Mouse (Mus musculus): ENCODE results near the gene Msh5. TPM values are rescaled to one million over a fixed set of nuclear protein-coding genes. Genes with fewer than 3 reads are reported as not detected.

The Msh5 gene
- polyA plus RNA-seq, 1 experiment from 2014 or later, result 5.9 TPM

DNA sequence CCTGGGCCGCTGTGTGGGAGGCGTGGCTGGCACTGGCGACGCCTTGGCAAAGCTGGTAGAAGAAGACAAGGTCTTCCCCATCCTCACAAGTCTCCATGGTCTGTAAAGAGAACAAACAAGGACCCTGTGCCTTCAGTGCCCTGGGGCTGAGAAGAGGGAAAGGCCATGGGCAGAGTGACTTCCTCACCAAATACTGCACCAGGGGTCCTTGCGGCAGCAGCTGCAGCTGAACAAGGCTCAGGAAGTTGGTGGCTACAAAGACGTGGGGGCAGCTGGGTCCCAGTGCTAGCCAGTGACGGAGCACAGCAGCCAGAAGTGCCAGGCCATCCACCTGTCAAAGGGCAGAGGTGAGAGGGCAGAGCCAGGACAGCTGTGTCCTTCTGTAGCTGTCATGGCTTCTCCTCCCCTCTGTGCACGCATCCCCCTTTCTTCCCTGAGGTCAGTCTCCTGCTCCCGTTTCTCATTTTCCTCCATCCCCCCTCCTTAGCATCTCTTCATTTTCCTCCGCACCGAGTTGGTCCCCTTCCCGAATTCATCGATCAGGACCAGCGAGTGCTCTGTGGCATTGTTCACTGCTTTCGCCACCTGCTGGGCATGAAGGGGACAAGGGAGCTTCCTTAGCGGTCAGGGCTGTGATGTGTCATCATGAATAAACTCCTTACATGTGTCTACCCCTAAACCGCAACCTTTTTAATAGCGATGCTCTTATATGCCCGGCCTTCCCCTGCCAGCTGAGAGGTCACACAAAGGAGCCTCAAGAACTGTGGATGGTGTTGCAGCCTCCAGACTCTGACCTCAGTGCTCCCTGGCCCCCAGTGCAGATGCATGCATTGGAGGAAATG lies 16.6 kb downstream of the Msh5 start:
- H3K36me3 ChIP-seq (ENCODE audit: control insufficient read depth, insufficient read depth, low read length), result no peaks in the 10 kb centered on the region
- H3K9ac ChIP-seq (ENCODE audit: low read depth, low read length), result no peak overlapping the region
- H3K9me3 ChIP-seq (ENCODE audit: control insufficient read depth, low read length), result no peaks in the 10 kb centered on the region
- H3K4me1 ChIP-seq (ENCODE audit: control insufficient read depth, insufficient read depth, low read length), result 0 out of 2 replicates have a peak, but pooled peaks cover 13% of the 10 kb centered on the region
- 36% methylated on average over 19 of the region's 19 CpGs for WGBS
- no peak overlapping the region for H3K4me3 ChIP-seq (ENCODE audit: low read length)
- H3K27ac ChIP-seq (ENCODE audit: low read depth, low read length), result no peak overlapping the region
- no peaks in the 10 kb centered on the region for H3K27me3 ChIP-seq (ENCODE audit: control insufficient read depth, insufficient read depth, low read length)
- H3K4me2 ChIP-seq (replicated peaks; ENCODE audit: low read depth, low read length), result no peak overlapping the region
- no peak for ATAC-seq (ENCODE audit: low FRiP score, low TSS enrichment)

DNA sequence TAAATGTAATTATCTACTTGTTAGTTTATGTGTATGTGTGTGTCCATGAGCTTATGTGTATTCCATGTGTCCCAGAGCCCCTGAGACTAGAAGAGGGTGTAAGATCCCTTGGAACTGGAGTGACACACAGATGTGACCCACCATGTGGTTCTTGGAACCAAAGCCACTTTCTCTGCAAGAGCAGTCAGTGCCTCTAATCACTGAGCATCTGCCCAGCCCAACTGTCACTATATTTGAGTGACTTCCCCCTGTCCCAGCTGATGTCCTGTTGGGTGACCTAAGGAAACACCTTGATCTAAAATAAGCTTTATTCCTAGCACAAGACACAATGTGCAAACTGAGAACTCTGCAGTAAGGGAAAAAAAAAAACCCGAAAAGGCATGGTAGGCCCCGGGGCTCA lies 18.2 kb downstream of the Msh5 start:
- Histone ChIP-seq H3K4me1 (ENCODE audit: control insufficient read depth, insufficient read depth, low read length) (0 out of 2 replicates have a peak, but pooled peaks cover 14% of the 10 kb centered on the region), H3K27me3 (ENCODE audit: control insufficient read depth, insufficient read depth, low read length) (no peaks in the 10 kb centered on the region), H3K36me3 (ENCODE audit: control insufficient read depth, insufficient read depth, low read length) (no peaks in the 10 kb centered on the region), H3K4me2 (replicated peaks; ENCODE audit: low read depth, low read length) (no peak overlapping the region), H3K4me3 (ENCODE audit: low read length) (no peak overlapping the region), H3K27ac (ENCODE audit: low read depth, low read length) (no peak overlapping the region), H3K9me3 (ENCODE audit: control insufficient read depth, low read length) (no peaks in the 10 kb centered on the region), H3K9ac (ENCODE audit: low read depth, low read length) (no peak overlapping the region)
- WGBS, result 68% methylated on average over 2 of the region's 2 CpGs
- no peak for ATAC-seq (ENCODE audit: low FRiP score, low TSS enrichment)

DNA sequence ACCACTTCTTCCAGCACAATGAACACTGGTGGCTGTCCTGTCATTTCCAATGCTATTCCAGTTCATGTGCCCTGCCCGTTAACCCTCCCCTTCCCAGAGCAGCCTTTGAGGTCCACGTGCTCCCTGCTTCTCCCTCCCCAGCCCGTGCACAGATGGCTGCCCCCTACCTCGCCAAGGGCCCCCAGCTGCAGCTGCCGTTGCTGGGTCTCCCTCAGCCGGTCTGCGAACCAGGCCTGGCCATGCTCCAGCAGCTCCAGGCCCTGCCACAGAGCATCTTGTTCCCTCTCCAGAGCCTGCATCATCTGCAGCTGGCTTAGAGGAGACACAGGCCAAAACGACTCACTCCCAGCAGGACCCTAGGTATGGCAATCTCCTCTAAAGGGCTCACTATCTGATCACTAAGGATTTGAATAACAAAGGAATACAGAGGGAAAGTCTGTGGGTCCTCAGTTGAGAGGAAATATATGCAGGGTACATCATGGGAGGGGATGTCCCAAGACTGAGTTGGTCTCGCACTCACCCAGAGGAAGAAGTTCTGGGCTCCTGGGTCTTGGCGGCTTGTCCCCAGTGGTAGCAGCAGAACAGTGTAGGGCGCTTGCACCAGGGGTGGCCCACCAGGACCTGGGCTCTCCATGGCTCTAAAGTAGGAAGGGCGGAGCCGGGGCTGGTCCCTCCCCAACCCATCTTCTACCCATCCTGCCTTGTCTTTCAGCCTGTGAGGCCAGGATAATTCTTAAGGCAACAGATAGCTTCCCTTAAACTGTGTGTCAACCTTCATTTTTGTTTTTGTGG lies 19.1 kb downstream of the Msh5 start, which contains the start of gene Sapcd1:
Sapcd1 (minus strand) TSS at position 740 of the 792 bp plus-strand sequence.
- H3K27ac ChIP-seq (ENCODE audit: low read depth, low read length), result peak within 1 kb of the TSS; percentile 47
- H3K9ac ChIP-seq (ENCODE audit: low read depth, low read length), result peak within 1 kb of the TSS; percentile 34; the same call in 1 of the 2 replicates
- no peaks in the 10 kb centered on the region for H3K36me3 ChIP-seq (ENCODE audit: control insufficient read depth, insufficient read depth, low read length)
- ATAC-seq (ENCODE audit: low FRiP score, low TSS enrichment), result peak; percentile 41; the same call in 1 of the 2 replicates
- no peak within 1 kb of the TSS; the same call in 1 of the 2 replicates for H3K4me3 ChIP-seq (ENCODE audit: low read length)
- 30% methylated on average over 13 of the region's 13 CpGs for WGBS
- 0 out of 2 replicates have a peak, but pooled peaks cover 14% of the 10 kb centered on the region for H3K4me1 ChIP-seq (ENCODE audit: control insufficient read depth, insufficient read depth, low read length)
- H3K9me3 ChIP-seq (ENCODE audit: control insufficient read depth, low read length), result no peaks in the 10 kb centered on the region
- peak within 1 kb of the TSS; percentile 24 for H3K4me2 ChIP-seq (replicated peaks; ENCODE audit: low read depth, low read length)
- no peaks in the 10 kb centered on the region for H3K27me3 ChIP-seq (ENCODE audit: control insufficient read depth, insufficient read depth, low read length)

DNA sequence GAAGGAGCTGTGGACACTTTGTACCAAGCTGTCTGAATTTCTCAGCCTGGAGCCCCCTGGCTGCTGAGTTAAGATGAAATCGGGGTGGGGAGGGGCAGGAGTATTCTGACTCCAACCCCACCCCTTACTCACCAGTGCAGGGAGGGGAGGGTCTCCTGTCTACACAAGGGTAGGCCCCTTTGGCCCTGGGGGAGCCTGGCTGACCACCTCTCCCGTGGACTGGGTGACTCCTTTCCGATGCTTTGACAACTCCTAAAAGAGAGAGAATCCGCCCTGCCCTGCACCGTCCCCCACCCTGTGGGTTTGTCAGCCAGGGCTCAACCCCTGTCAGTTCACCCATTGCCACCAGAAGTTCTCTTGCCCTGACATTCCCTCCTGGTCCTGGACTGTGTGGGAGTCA lies 20.3 kb downstream of the Msh5 start:
- WGBS, result 56% methylated on average over 5 of the region's 5 CpGs
- H3K27ac ChIP-seq (ENCODE audit: low read depth, low read length), result no peak overlapping the region
- no peak overlapping the region for H3K4me2 ChIP-seq (replicated peaks; ENCODE audit: low read depth, low read length)

DNA sequence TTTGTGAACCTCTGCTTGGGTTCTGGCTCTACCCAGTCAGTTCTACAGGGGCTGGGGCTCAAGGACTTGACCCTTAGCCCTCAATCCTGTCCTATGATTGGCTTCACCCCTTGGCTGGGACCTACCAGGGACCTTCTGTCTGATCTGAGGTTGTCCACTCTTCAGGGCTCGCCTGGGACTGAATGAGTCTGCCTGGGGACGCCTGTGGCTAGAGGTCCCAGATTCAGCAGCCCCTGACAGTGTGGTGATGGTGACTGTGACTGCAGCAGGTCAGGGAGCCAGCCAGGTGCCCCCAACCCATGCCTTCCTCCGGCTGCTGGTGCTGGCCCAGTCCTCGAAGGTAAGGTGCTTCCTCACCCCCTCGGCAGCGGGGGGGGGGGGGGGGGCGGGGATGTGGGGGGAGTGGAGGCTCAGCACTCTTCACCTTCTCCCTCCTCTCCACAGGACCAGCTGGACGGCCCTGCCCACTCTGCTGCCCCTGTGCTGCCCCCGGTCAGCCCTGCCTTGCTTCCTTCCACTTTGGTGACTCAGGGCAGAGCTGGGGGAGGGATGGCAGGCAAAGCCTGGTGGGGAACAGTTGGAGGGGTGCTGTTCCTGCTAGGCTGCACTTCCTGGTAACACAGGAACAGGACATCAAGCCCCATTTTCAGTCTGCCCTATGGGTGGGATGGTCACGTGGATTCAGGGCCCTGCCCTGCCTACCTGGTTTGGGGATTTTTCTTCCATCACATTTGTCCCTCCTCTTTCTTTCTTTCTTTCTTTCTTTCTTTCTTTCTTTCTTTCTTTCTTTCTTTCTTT lies 21.7 kb downstream of the Msh5 start:
- Histone ChIP-seq H3K4me2 (replicated peaks; ENCODE audit: low read depth, low read length) (no peak overlapping the region), H3K9ac (ENCODE audit: low read depth, low read length) (no peak overlapping the region), H3K4me1 (ENCODE audit: control insufficient read depth, insufficient read depth, low read length) (peaks cover 21% of the 10 kb centered on the region), H3K27ac (ENCODE audit: low read depth, low read length) (no peak overlapping the region), H3K27me3 (ENCODE audit: control insufficient read depth, insufficient read depth, low read length) (no peaks in the 10 kb centered on the region), H3K36me3 (ENCODE audit: control insufficient read depth, insufficient read depth, low read length) (no peaks in the 10 kb centered on the region), H3K4me3 (ENCODE audit: low read length) (no peak overlapping the region), H3K9me3 (ENCODE audit: control insufficient read depth, low read length) (no peaks in the 10 kb centered on the region)
- WGBS, result 66% methylated on average over 7 of the region's 10 CpGs
- ATAC-seq (ENCODE audit: low FRiP score, low TSS enrichment), result no peak

More for the DNA sequence above, 20.3 kb downstream of the Msh5 start:
- no peak overlapping the region for H3K9ac ChIP-seq (ENCODE audit: low read depth, low read length)
- H3K4me3 ChIP-seq (ENCODE audit: low read length), result no peak overlapping the region
- no peaks in the 10 kb centered on the region for H3K27me3 ChIP-seq (ENCODE audit: control insufficient read depth, insufficient read depth, low read length)
- 0 out of 2 replicates have a peak, but pooled peaks have one; percentile 14 for ATAC-seq (ENCODE audit: low FRiP score, low TSS enrichment)
- H3K4me1 ChIP-seq (ENCODE audit: control insufficient read depth, insufficient read depth, low read length), result peaks cover 21% of the 10 kb centered on the region
- no peaks in the 10 kb centered on the region for H3K36me3 ChIP-seq (ENCODE audit: control insufficient read depth, insufficient read depth, low read length)
- H3K9me3 ChIP-seq (ENCODE audit: control insufficient read depth, low read length), result no peaks in the 10 kb centered on the region

DNA sequence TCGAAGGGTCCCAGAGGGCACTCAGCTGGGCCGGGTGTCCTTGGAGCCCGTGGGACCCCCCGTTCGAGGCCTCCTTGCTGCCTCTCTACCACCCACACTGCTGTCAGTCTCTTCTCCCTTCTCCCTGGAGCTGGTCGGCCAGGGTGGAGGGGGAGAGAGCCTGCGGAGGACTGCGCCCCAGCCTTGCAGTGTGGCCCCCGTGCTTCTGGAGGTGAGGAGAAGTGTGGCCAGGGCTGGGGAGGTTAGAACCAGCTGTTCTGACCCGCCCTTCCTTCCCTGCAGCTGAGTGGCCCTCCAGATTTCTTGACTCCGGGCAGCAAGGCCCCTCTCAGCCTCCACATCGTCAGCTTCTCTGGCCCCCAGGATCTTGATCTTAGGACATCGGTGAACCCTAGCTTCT lies 22.3 kb downstream of the Msh5 start:
- Histone ChIP-seq H3K27me3 (ENCODE audit: control insufficient read depth, insufficient read depth, low read length) (no peaks in the 10 kb centered on the region), H3K9ac (ENCODE audit: low read depth, low read length) (no peak overlapping the region), H3K36me3 (ENCODE audit: control insufficient read depth, insufficient read depth, low read length) (no peaks in the 10 kb centered on the region), H3K4me1 (ENCODE audit: control insufficient read depth, insufficient read depth, low read length) (peaks cover 16% of the 10 kb centered on the region), H3K4me3 (ENCODE audit: low read length) (no peak overlapping the region), H3K4me2 (replicated peaks; ENCODE audit: low read depth, low read length) (no peak overlapping the region), H3K9me3 (ENCODE audit: control insufficient read depth, low read length) (no peaks in the 10 kb centered on the region), H3K27ac (ENCODE audit: low read depth, low read length) (no peak overlapping the region)
- no peak for ATAC-seq (ENCODE audit: low FRiP score, low TSS enrichment)
- 74% methylated on average over 13 of the region's 13 CpGs for WGBS

DNA sequence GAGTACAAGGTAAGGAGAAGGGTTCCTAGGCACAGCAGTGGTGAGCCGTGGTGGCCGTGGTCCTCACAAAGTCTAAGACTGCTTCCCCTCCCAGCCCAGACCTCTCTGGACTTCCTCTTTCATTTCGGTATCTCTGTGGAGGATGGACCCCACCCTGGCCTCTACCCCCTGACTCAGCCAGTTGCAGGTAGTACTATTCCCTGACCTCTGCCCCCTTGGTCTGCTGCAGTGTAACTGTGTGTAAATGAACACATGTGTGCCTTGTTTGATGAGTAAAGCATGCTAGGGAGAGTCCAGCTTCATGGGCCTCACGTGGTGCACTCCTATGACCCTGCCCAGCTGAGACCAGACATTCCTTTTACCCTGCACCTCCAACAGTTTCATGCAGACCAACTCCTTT lies 22.8 kb downstream of the Msh5 start:
- Histone ChIP-seq H3K36me3 (ENCODE audit: control insufficient read depth, insufficient read depth, low read length) (no peaks in the 10 kb centered on the region), H3K27me3 (ENCODE audit: control insufficient read depth, insufficient read depth, low read length) (no peaks in the 10 kb centered on the region), H3K9me3 (ENCODE audit: control insufficient read depth, low read length) (no peaks in the 10 kb centered on the region), H3K27ac (ENCODE audit: low read depth, low read length) (no peak overlapping the region), H3K4me3 (ENCODE audit: low read length) (no peak overlapping the region), H3K9ac (ENCODE audit: low read depth, low read length) (no peak overlapping the region), H3K4me1 (ENCODE audit: control insufficient read depth, insufficient read depth, low read length) (peaks cover 16% of the 10 kb centered on the region), H3K4me2 (replicated peaks; ENCODE audit: low read depth, low read length) (no peak overlapping the region)
- no peak for ATAC-seq (ENCODE audit: low FRiP score, low TSS enrichment)
- WGBS, result 70% methylated on average over 4 of the region's 4 CpGs

DNA sequence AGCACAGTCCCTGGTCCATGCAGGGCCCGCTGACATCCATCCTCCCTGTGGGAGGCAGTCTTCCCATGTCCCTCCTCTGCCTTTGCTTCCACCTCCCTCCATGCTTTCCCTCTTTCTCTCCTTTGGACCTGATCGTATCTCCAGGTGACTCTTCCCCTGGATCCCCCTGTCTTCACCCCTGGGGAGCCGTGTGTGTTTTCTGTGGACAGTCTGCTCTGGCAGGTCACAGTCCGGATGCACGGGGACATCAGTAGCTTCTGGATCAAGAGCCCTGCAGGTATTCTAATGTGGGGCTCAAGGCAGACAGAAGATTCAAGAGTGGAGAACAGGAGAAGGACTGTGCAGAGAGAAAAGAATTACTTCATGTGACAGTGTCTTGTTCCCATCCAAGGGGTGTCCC lies 23.3 kb downstream of the Msh5 start:
- Histone ChIP-seq H3K4me2 (replicated peaks; ENCODE audit: low read depth, low read length) (no peak overlapping the region), H3K36me3 (ENCODE audit: control insufficient read depth, insufficient read depth, low read length) (no peaks in the 10 kb centered on the region), H3K4me1 (ENCODE audit: control insufficient read depth, insufficient read depth, low read length) (peaks cover 16% of the 10 kb centered on the region), H3K27me3 (ENCODE audit: control insufficient read depth, insufficient read depth, low read length) (no peaks in the 10 kb centered on the region), H3K4me3 (ENCODE audit: low read length) (no peak overlapping the region), H3K27ac (ENCODE audit: low read depth, low read length) (no peak overlapping the region), H3K9me3 (ENCODE audit: control insufficient read depth, low read length) (no peaks in the 10 kb centered on the region), H3K9ac (ENCODE audit: low read depth, low read length) (no peak overlapping the region)
- 85% methylated on average over 5 of the region's 5 CpGs for WGBS
- ATAC-seq (ENCODE audit: low FRiP score, low TSS enrichment), result no peak

Data from kidney, embryonic 14.5 days (tissue).